Mouse (Mus musculus): Measurements from ENCODE around the gene Pigp. TPM values are rescaled to one million over a fixed set of nuclear protein-coding genes. Genes with fewer than 3 reads are reported as not detected.

The Pigp gene
- polyA plus RNA-seq, 1 experiment from 2014 or later: 91.6 TPM

DNA sequence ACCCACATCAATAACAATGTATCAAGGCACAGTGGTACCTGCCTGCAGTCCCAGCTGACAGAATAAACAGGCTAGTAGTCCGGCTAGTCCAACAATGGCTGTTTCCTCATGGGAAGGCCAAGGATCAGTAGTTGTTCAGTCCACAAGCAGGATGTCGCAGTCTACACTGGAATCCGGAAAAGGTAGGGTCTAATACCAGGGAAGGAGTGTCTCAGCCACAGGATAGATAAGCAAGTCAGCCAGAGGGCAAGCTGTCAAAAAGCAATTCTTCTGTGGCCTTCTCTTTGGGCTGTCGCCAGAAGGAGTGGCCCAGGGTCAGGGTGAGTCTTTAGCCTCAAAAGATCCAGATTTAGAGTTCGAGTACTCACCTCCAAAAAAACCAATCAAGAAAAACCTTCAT, 53.9 kb downstream of the Pigp start:
- DNase-seq (ENCODE audit: low spot score): no peak
- Histone ChIP-seq H3K9ac (ENCODE audit: low read depth, low read length) (no peak overlapping the region), H3K9me3 (ENCODE audit: control insufficient read depth, low read length) (no peaks in the 10 kb centered on the region), H3K4me3 (ENCODE audit: low read depth, low read length) (no peak overlapping the region), H3K27ac (ENCODE audit: low read depth, low read length) (no peak overlapping the region), H3K4me2 (no peak overlapping the region), H3K36me3 (ENCODE audit: control insufficient read depth, insufficient read depth, low read length) (no peaks in the 10 kb centered on the region), H3K27me3 (replicated peaks; ENCODE audit: control insufficient read depth, insufficient read depth, low read length) (no peaks in the 10 kb centered on the region), H3K4me1 (replicated peaks; ENCODE audit: control insufficient read depth, insufficient read depth, low read length) (peaks cover 4% of the 10 kb centered on the region; the same call in 1 of the 2 replicates)
- ATAC-seq (replicated peaks; ENCODE audit: low FRiP score): no peak
- 59% methylated on average over 5 of the region's 5 CpGs for whole genome bisulfite sequencing

DNA sequence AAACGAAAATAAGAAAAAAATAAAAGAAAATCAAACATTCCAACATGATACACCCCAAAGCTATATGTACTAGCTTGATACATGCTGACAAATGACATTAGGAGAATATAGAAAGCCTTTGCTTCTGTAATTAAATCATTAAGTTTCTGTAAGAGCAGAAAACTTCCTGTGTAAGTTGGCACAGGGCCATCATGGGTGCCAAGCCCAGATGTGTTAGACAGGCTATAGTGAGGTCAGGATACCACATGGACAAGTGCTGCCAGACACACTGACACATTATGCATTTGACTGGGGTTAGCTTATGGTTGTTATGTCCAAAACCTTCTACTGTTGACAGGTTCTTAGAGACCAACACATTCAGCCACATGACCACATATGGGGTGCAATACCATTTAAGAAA, 56.4 kb downstream of the Pigp start:
- no peak for ATAC-seq (replicated peaks; ENCODE audit: low FRiP score)
- H3K27ac ChIP-seq (ENCODE audit: low read depth, low read length): no peak overlapping the region
- peaks cover 4% of the 10 kb centered on the region; the same call in 1 of the 2 replicates for H3K4me1 ChIP-seq (replicated peaks; ENCODE audit: control insufficient read depth, insufficient read depth, low read length)
- WGBS: 48% methylated on average over 1 of the region's 1 CpGs
- no peaks in the 10 kb centered on the region for H3K36me3 ChIP-seq (ENCODE audit: control insufficient read depth, insufficient read depth, low read length)
- no peak overlapping the region for H3K4me3 ChIP-seq (ENCODE audit: low read depth, low read length)
- DNase-seq (ENCODE audit: low spot score): no peak
- no peaks in the 10 kb centered on the region for H3K27me3 ChIP-seq (replicated peaks; ENCODE audit: control insufficient read depth, insufficient read depth, low read length)
- no peaks in the 10 kb centered on the region for H3K9me3 ChIP-seq (ENCODE audit: control insufficient read depth, low read length)
- H3K4me2 ChIP-seq: no peak overlapping the region
- H3K9ac ChIP-seq (ENCODE audit: low read depth, low read length): no peak overlapping the region

DNA sequence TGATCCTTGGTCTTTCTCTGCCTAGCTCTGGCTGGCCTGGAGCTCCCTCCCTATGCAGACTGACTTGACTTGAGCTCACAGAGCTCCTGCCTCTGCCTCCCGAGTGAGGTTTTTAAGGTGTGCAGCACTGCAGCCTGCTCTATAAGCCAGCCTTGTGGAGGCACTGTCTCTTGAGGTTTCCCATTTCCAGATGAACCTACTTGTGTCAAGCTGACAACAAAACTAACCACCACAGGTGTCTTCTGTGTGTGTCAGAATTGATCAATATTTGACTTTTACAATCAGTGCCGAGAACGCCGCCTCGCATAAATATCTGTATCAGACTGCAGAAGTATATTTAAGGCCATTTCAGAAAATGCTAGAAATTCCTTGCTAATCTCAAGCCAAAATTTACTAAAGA, 57.0 kb downstream of the Pigp start:
- ATAC-seq (replicated peaks; ENCODE audit: low FRiP score) (no peak), DNase-seq (ENCODE audit: low spot score) (no peak)
- WGBS: 87% methylated on average over 5 of the region's 5 CpGs
- H3K4me3 ChIP-seq (ENCODE audit: low read depth, low read length): no peak overlapping the region
- H3K36me3 ChIP-seq (ENCODE audit: control insufficient read depth, insufficient read depth, low read length): no peaks in the 10 kb centered on the region
- H3K4me1 ChIP-seq (replicated peaks; ENCODE audit: control insufficient read depth, insufficient read depth, low read length): peaks cover 4% of the 10 kb centered on the region; the same call in 1 of the 2 replicates
- H3K9me3 ChIP-seq (ENCODE audit: control insufficient read depth, low read length): no peaks in the 10 kb centered on the region
- H3K27ac ChIP-seq (ENCODE audit: low read depth, low read length): no peak overlapping the region
- H3K9ac ChIP-seq (ENCODE audit: low read depth, low read length): no peak overlapping the region
- H3K4me2 ChIP-seq: no peak overlapping the region
- no peaks in the 10 kb centered on the region for H3K27me3 ChIP-seq (replicated peaks; ENCODE audit: control insufficient read depth, insufficient read depth, low read length)

DNA sequence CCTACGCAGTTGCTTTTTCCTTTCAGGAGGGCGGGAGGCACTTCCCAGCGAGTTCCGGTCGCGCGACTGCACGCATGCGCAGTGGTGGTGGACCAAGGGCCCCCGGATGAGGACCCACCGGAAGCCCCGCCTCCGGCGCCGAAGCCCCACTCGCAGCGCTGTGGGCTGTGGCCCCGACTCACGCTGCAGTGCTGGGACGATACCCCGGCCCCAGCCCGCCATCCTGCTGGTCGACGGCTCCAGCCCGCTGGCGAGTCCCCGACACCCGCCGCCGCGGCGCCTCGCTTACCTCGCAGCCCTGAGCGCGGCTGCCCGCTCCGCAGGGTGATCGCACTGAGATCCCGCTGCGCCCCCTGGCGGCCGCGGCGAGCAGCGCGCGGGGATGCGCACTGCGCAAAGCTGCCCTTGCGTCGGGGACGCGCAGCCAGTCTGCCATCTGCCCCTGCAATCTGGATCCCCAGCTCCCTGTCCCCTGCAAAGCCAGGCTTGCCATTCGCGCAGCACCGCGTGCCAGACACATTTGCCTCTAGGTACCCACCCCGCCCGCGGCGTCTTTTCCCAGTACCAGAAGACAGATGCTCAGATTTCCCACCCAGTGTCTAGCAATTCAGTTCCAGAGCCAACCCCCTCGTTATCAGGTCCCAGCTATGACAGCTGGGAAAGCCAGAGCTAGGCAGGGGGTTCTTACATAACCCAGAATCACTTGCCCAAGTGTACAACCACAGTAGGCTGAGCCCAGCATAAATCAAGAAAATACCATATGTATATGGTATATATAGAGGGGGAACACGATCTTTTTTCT, 58.2 kb downstream of the Pigp start, which contains the start of gene Hlcs:
Gene Hlcs (minus strand): TSS at position 343 of the 802 bp plus-strand sequence.
- Histone ChIP-seq H3K9ac (ENCODE audit: low read depth, low read length) (peak within 1 kb of the TSS; percentile 85), H3K4me1 (replicated peaks; ENCODE audit: control insufficient read depth, insufficient read depth, low read length) (peaks cover 4% of the 10 kb centered on the region; the same call in 1 of the 2 replicates), H3K4me3 (ENCODE audit: low read depth, low read length) (peak within 1 kb of the TSS; percentile 69), H3K27me3 (replicated peaks; ENCODE audit: control insufficient read depth, insufficient read depth, low read length) (no peaks in the 10 kb centered on the region), H3K4me2 (peak within 1 kb of the TSS; percentile 81), H3K36me3 (ENCODE audit: control insufficient read depth, insufficient read depth, low read length) (no peaks in the 10 kb centered on the region), H3K27ac (ENCODE audit: low read depth, low read length) (peak within 1 kb of the TSS; percentile 91), H3K9me3 (ENCODE audit: control insufficient read depth, low read length) (no peaks in the 10 kb centered on the region)
- ATAC-seq (replicated peaks; ENCODE audit: low FRiP score) (peak; percentile 91), DNase-seq (ENCODE audit: low spot score) (peak; percentile 97)
- WGBS: 1% methylated on average over 59 of the region's 64 CpGs

DNA sequence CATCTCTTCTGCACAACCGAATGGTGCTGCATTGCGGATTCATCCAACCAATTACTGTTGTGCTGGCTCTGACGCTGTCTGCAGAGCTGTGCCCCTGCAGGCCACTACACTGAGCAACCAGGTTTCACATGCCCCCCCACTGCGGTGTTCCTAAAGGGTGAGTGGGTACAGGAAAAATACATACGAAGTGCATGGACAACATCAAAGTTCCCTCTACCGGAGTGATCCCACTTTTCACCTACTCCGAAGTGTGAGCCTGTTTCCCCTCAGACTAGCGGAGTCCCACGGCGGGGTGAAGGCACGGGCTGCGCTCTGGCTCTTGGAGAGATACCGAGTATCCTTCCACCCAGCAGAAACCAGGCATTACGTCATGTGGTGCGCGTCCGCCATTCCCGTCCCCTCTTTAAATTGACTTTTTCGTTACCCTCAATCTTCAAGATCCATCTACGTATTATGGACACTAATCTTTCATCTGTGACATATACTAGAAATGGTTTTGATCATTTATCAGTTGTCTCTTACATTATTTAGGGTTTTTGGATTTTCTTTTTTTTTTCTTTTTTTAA, 58.9 kb downstream of the Pigp start:
- DNase-seq (ENCODE audit: low spot score) (peak; percentile 88), ATAC-seq (replicated peaks; ENCODE audit: low FRiP score) (peak; percentile 86)
- WGBS: under 1% methylated on average over 20 of the region's 20 CpGs
- H3K9me3 ChIP-seq (ENCODE audit: control insufficient read depth, low read length): no peaks in the 10 kb centered on the region
- H3K27ac ChIP-seq (ENCODE audit: low read depth, low read length): peak overlapping the region; percentile 91
- H3K4me3 ChIP-seq (ENCODE audit: low read depth, low read length): peak overlapping the region; percentile 69
- H3K4me1 ChIP-seq (replicated peaks; ENCODE audit: control insufficient read depth, insufficient read depth, low read length): peaks cover 4% of the 10 kb centered on the region; the same call in 1 of the 2 replicates
- H3K27me3 ChIP-seq (replicated peaks; ENCODE audit: control insufficient read depth, insufficient read depth, low read length): no peaks in the 10 kb centered on the region
- H3K36me3 ChIP-seq (ENCODE audit: control insufficient read depth, insufficient read depth, low read length): no peaks in the 10 kb centered on the region
- H3K9ac ChIP-seq (ENCODE audit: low read depth, low read length): peak overlapping the region; percentile 85
- H3K4me2 ChIP-seq: peak overlapping the region; percentile 81

DNA sequence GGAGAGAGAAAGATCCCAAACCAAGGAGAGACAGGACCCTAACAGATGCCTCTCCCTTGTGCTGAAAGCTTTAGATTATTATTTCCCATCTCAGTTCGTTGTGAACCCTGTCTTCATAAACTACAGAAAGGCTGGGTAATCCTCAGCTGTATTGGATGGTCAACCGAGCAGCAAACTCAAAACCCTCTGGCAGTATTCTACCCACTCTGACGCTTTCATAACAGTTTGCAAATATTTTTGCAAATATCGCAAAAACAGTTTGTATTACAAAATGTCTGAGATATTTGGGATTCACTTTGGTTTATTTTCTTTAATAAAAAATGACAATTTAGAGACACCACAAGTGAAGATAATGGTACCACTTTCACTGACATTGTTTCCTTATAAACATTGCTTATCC, 59.7 kb downstream of the Pigp start:
- peak overlapping the region; percentile 69; the same call in 1 of the 2 replicates for H3K4me3 ChIP-seq (ENCODE audit: low read depth, low read length)

DNA sequence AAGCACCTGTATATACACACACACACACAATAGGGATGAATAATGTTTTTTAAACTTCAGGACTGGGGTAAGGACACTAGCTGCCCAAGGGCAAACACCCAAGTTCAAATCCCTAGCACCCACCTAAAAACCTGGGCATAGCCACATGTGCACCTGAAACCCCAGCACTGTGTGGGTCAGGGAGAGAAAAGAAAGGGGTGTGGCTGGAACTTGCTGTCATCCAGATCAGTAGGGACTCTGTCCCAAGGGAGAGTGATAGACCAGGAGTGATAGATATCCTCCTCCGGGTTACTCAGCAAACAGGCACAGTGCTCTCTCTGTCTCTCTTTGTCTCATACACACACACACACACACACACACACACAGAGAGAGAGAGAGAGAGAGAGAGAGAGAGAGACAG, 60.2 kb downstream of the Pigp start:
- WGBS: 54% methylated on average over 1 of the region's 1 CpGs
- peaks cover 4% of the 10 kb centered on the region; the same call in 1 of the 2 replicates for H3K4me1 ChIP-seq (replicated peaks; ENCODE audit: control insufficient read depth, insufficient read depth, low read length)
- H3K4me2 ChIP-seq: no peak overlapping the region
- H3K36me3 ChIP-seq (ENCODE audit: control insufficient read depth, insufficient read depth, low read length): no peaks in the 10 kb centered on the region
- H3K27ac ChIP-seq (ENCODE audit: low read depth, low read length): no peak overlapping the region
- no peak for ATAC-seq (replicated peaks; ENCODE audit: low FRiP score)
- H3K27me3 ChIP-seq (replicated peaks; ENCODE audit: control insufficient read depth, insufficient read depth, low read length): no peaks in the 10 kb centered on the region
- no peak overlapping the region for H3K4me3 ChIP-seq (ENCODE audit: low read depth, low read length)
- H3K9ac ChIP-seq (ENCODE audit: low read depth, low read length): no peak overlapping the region
- no peaks in the 10 kb centered on the region for H3K9me3 ChIP-seq (ENCODE audit: control insufficient read depth, low read length)
- no peak for DNase-seq (ENCODE audit: low spot score)

More for the DNA sequence above, 59.7 kb downstream of the Pigp start:
- H3K9ac ChIP-seq (ENCODE audit: low read depth, low read length): no peak overlapping the region
- WGBS: 78% methylated on average over 4 of the region's 4 CpGs
- peaks cover 4% of the 10 kb centered on the region; the same call in 1 of the 2 replicates for H3K4me1 ChIP-seq (replicated peaks; ENCODE audit: control insufficient read depth, insufficient read depth, low read length)
- no peak overlapping the region for H3K27ac ChIP-seq (ENCODE audit: low read depth, low read length)
- peak overlapping the region; percentile 81 for H3K4me2 ChIP-seq
- DNase-seq (ENCODE audit: low spot score) (no peak), ATAC-seq (replicated peaks; ENCODE audit: low FRiP score) (no peak)
- no peaks in the 10 kb centered on the region for H3K36me3 ChIP-seq (ENCODE audit: control insufficient read depth, insufficient read depth, low read length)
- no peaks in the 10 kb centered on the region for H3K9me3 ChIP-seq (ENCODE audit: control insufficient read depth, low read length)
- H3K27me3 ChIP-seq (replicated peaks; ENCODE audit: control insufficient read depth, insufficient read depth, low read length): no peaks in the 10 kb centered on the region

DNA sequence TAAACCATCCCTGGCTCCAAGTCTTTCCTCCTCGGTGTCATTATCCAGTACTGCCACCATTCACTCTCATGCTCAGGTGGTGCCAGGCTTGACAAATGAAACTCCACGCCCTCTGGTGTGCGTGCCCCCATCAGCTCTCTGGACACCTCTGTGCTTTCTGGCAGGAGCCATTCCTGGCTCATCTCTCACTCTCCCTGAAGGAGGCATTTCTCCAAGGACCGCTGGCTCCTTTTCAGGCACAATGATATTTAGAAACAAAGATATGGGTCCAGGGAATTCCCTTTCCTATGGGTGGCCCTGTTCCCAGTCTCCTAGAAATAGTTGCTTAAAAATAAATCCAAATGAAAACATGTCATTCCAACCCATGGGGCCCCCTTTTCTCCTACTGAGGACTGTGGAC, 62.6 kb downstream of the Pigp start:
- Histone ChIP-seq H3K27me3 (replicated peaks; ENCODE audit: control insufficient read depth, insufficient read depth, low read length) (no peaks in the 10 kb centered on the region; the same call in 1 of the 2 replicates), H3K4me2 (no peak overlapping the region), H3K9me3 (ENCODE audit: control insufficient read depth, low read length) (no peaks in the 10 kb centered on the region), H3K4me3 (ENCODE audit: low read depth, low read length) (no peak overlapping the region), H3K27ac (ENCODE audit: low read depth, low read length) (no peak overlapping the region), H3K9ac (ENCODE audit: low read depth, low read length) (no peak overlapping the region), H3K4me1 (replicated peaks; ENCODE audit: control insufficient read depth, insufficient read depth, low read length) (peaks cover 4% of the 10 kb centered on the region; the same call in 1 of the 2 replicates), H3K36me3 (ENCODE audit: control insufficient read depth, insufficient read depth, low read length) (no peaks in the 10 kb centered on the region)
- ATAC-seq (replicated peaks; ENCODE audit: low FRiP score) (no peak), DNase-seq (ENCODE audit: low spot score) (no peak)
- WGBS: 87% methylated on average over 4 of the region's 4 CpGs
